ENCODE assay signal across 8 mouse cellular contexts in the genomic region with DNA sequence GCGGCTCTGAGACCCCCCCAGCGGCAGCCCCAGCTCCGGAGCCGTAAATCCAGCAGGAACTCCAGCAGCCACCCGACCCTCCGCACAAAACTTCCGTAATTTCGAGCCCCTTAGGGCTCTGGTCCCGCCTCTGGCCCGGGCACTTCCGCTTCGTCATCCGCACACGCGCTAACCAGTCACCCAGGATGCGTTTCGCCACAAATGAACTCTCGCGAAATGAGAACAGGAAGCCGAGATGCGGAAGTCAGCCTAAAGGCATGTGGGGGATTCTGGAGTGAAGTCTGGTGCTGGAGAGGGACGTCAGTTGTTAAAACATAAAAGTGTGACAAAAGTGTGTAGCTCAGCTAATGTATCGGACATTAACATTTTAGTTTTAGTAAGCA. TPM values are rescaled to one million over a fixed set of nuclear protein-coding genes. Genes with fewer than 3 reads are reported as not detected.
DNase-seq lines count a peak whose midpoint lies in the region; ATAC-seq and TF ChIP-seq lines count a peak whose summit lies in the region.

Gene Vps4b, minus strand, starts transcription at position 187 of the 383 bp plus-strand sequence.

- peak; percentile 99 for ATAC-seq in forebrain, embryonic 11.5 days (replicated peaks; ENCODE audit: low FRiP score)
- ATAC-seq in heart, embryonic 16.5 days (replicated peaks; ENCODE audit: extremely low read depth, insufficient read depth, low FRiP score), result peak; percentile 99
- ATAC-seq in liver, embryonic 15.5 days (ENCODE audit: insufficient read depth), result peak; percentile 98
- peak; percentile 99 for ATAC-seq in neural tube, embryonic 12.5 days (ENCODE audit: low FRiP score, low read depth)

- peaks cover 4 to 35% of the 10 kb centered on the region in 2 experiments for H3K4me1 ChIP-seq in CH12.LX (ENCODE audit: control insufficient read depth in 1 of 2, insufficient read depth in 2 of 2)
- no peaks in the 10 kb centered on the region for H3K4me1 ChIP-seq in forebrain, embryonic 11.5 days (replicated peaks; ENCODE audit: control insufficient read depth, insufficient read depth, low read length)
- H3K4me1 ChIP-seq in heart, embryonic 16.5 days (ENCODE audit: control insufficient read depth, insufficient read depth, low read length), result peaks cover 9% of the 10 kb centered on the region
- peaks cover 16% of the 10 kb centered on the region for H3K4me1 ChIP-seq in liver, embryonic 15.5 days (replicated peaks)
- H3K4me1 ChIP-seq in neural tube, embryonic 12.5 days, result peaks cover 7% of the 10 kb centered on the region; the same call in 1 of the 2 replicates

- no peak for TF ChIP-seq CTCF in CH12.LX (conservative IDR thresholded peaks at IDR 0.05 in 1 of 2, IDR thresholded peaks at IDR 0.05 in 1 of 2; ENCODE audit: low read depth in 2 of 2, low read length in 2 of 2)

- dilution Hi-C loops in CH12.LX (cut with MboI; ENCODE audit: extremely low pct_ligation_motif_present, extremely low pct_unique_long_range_greater_than_20kb, low sequenced_read_pairs), result no loop called here

- no peaks in the 10 kb centered on the region for H3K9me3 ChIP-seq in CH12.LX (replicated peaks; ENCODE audit: low read length)
- no peaks in the 10 kb centered on the region for H3K9me3 ChIP-seq in forebrain, embryonic 11.5 days (ENCODE audit: control insufficient read depth, low read length)
- no peaks in the 10 kb centered on the region for H3K9me3 ChIP-seq in heart, embryonic 16.5 days (replicated peaks; ENCODE audit: control insufficient read depth, low read length)
- H3K9me3 ChIP-seq in liver, embryonic 15.5 days (replicated peaks), result no peaks in the 10 kb centered on the region
- H3K9me3 ChIP-seq in neural tube, embryonic 12.5 days, result no peaks in the 10 kb centered on the region

- peaks cover 3 to 14% of the 10 kb centered on the region in 2 experiments for H3K36me3 ChIP-seq in CH12.LX (replicated peaks in 1 of 2; ENCODE audit: control insufficient read depth in 1 of 2, insufficient read depth in 1 of 2, low read length in 1 of 2)
- H3K36me3 ChIP-seq in forebrain, embryonic 11.5 days (ENCODE audit: control insufficient read depth, insufficient read depth, low read length), result no peaks in the 10 kb centered on the region
- no peaks in the 10 kb centered on the region for H3K36me3 ChIP-seq in heart, embryonic 16.5 days (ENCODE audit: control insufficient read depth, insufficient read depth)
- 0 out of 2 replicates have a peak, but pooled peaks cover 4% of the 10 kb centered on the region for H3K36me3 ChIP-seq in liver, embryonic 15.5 days (replicated peaks)
- H3K36me3 ChIP-seq in neural tube, embryonic 12.5 days, result no peaks in the 10 kb centered on the region

- peak within 1 kb of the TSS; percentile 84 for H3K4me2 ChIP-seq in CH12.LX (ENCODE audit: insufficient read depth, low read depth, poor library complexity, severe bottlenecking)
- H3K4me2 ChIP-seq in forebrain, embryonic 11.5 days (ENCODE audit: low read depth, low read length, severe bottlenecking), result peak within 1 kb of the TSS; percentile 63
- peak within 1 kb of the TSS; percentile 86 for H3K4me2 ChIP-seq in heart, embryonic 16.5 days (ENCODE audit: low read depth, low read length)
- H3K4me2 ChIP-seq in liver, embryonic 15.5 days, result peak within 1 kb of the TSS; percentile 73
- H3K4me2 ChIP-seq in neural tube, embryonic 12.5 days (replicated peaks), result peak within 1 kb of the TSS; percentile 70

- under 1% methylated on average over 23 of the region's 23 CpGs for WGBS in forebrain, embryonic 11.5 days
- WGBS in heart, embryonic 16.5 days, result 0% methylated on average over 23 of the region's 23 CpGs
- WGBS in liver, embryonic 15.5 days (ENCODE audit: insufficient replicate concordance), result 0% methylated on average over 23 of the region's 23 CpGs
- WGBS in neural tube, embryonic 12.5 days, result under 1% methylated on average over 23 of the region's 23 CpGs

- in situ Hi-C loops in CH12.LX (cut with MboI; ENCODE audit: low pct_ligation_motif_present, low pct_unique_long_range_greater_than_20kb, low sequenced_read_pairs), result no loop called here

- 0 out of 2 replicates have a peak within 1 kb of the TSS, but pooled peaks have one; percentile 7 for H3K27ac ChIP-seq in CH12.LX (ENCODE audit: insufficient read depth, low read depth)
- H3K27ac ChIP-seq in forebrain, embryonic 11.5 days (ENCODE audit: low read depth, low read length), result peak within 1 kb of the TSS; percentile 79
- H3K27ac ChIP-seq in heart, embryonic 16.5 days (ENCODE audit: low read length), result peak within 1 kb of the TSS; percentile 91
- H3K27ac ChIP-seq in liver, embryonic 15.5 days (replicated peaks), result peak within 1 kb of the TSS; percentile 89
- peak within 1 kb of the TSS; percentile 82 for H3K27ac ChIP-seq in neural tube, embryonic 12.5 days

- H3K9ac ChIP-seq in CH12.LX (ENCODE audit: insufficient read depth, low read depth), result peak within 1 kb of the TSS; percentile 88
- peak within 1 kb of the TSS; percentile 88 for H3K9ac ChIP-seq in forebrain, embryonic 11.5 days (ENCODE audit: low read length)
- H3K9ac ChIP-seq in heart, embryonic 16.5 days (ENCODE audit: low read length), result peak within 1 kb of the TSS; percentile 95
- peak within 1 kb of the TSS; percentile 92 for H3K9ac ChIP-seq in liver, embryonic 15.5 days
- H3K9ac ChIP-seq in neural tube, embryonic 12.5 days, result peak within 1 kb of the TSS; percentile 97

- H3K79me2 ChIP-seq in CH12.LX (replicated peaks; ENCODE audit: control insufficient read depth, extremely low read depth, insufficient read depth, poor library complexity, severe bottlenecking), result peaks cover 42% of the 10 kb centered on the region

- no peak for TF ChIP-seq EP300 in CH12.LX (IDR thresholded peaks at IDR 0.05; ENCODE audit: low read length)

- H3K27me3 ChIP-seq in CH12.LX (replicated peaks), result no peaks in the 10 kb centered on the region
- no peaks in the 10 kb centered on the region for H3K27me3 ChIP-seq in forebrain, embryonic 11.5 days (ENCODE audit: control insufficient read depth, insufficient read depth, low read length)
- H3K27me3 ChIP-seq in heart, embryonic 16.5 days (ENCODE audit: control insufficient read depth, insufficient read depth, low read length), result no peaks in the 10 kb centered on the region
- H3K27me3 ChIP-seq in liver, embryonic 15.5 days, result no peaks in the 10 kb centered on the region
- H3K27me3 ChIP-seq in neural tube, embryonic 12.5 days (replicated peaks), result no peaks in the 10 kb centered on the region

- TF ChIP-seq RAD21 in CH12.LX (IDR thresholded peaks at IDR 0.05; ENCODE audit: low read depth, low read length), result no peak

- peak; percentile 98 for DNase-seq in CH12.LX (ENCODE audit: extremely low read depth)
- DNase-seq in c-Kit-positive CD71-positive TER-119-negative erythroid progenitor cells, embryonic 14.5 days (ENCODE audit: low read depth), result peak; percentile 96
- DNase-seq in forebrain, embryonic 11.5 days (ENCODE audit: low spot score), result peak; percentile 93
- DNase-seq in kidney, postnatal 36 days, result peak; percentile 95 to 96
- peak; percentile 95 for DNase-seq in telencephalon, adult 2 months (ENCODE audit: low read depth, low spot score)

- peak; percentile 93 for TF ChIP-seq POLR2A in CH12.LX (IDR thresholded peaks at IDR 0.05; ENCODE audit: low read depth, low read length)

- H3K4me3 ChIP-seq in CH12.LX (replicated peaks in 1 of 3; ENCODE audit: low read depth in 2 of 3, low read length in 2 of 3, poor library complexity in 1 of 3), result peak within 1 kb of the TSS; percentile 73 to 96 (median 90)
- peak within 1 kb of the TSS; percentile 78 for H3K4me3 ChIP-seq in forebrain, embryonic 11.5 days (ENCODE audit: low read depth, low read length)
- peak within 1 kb of the TSS; percentile 99 for H3K4me3 ChIP-seq in heart, embryonic 16.5 days (ENCODE audit: low read length)
- peak within 1 kb of the TSS; percentile 90 for H3K4me3 ChIP-seq in liver, embryonic 15.5 days (replicated peaks)
- peak within 1 kb of the TSS; percentile 97 for H3K4me3 ChIP-seq in neural tube, embryonic 12.5 days

TF ChIP-seq in CH12.LX, 34 proteins besides CTCF, POLR2A, EP300 and RAD21 (continues in another document):
- TF ChIP-seq POLR2AphosphoS2 (IDR thresholded peaks at IDR 0.05; ENCODE audit: low read depth, low read length) (peak; percentile 96), PAX5 (IDR thresholded peaks at IDR 0.05; ENCODE audit: low read length) (no peak), ETS1 (conservative IDR thresholded peaks at IDR 0.05; ENCODE audit: low read depth, low read length) (0 out of 2 replicates have a peak, but pooled peaks have one; percentile 26), KAT2A (IDR thresholded peaks at IDR 0.05; ENCODE audit: insufficient replicate concordance, low read length) (peak; percentile 90), CHD2 (IDR thresholded peaks at IDR 0.05; ENCODE audit: low read length) (peak; percentile 99), USF1 (IDR thresholded peaks at IDR 0.05; ENCODE audit: low read depth, low read length) (no peak), MYC (IDR thresholded peaks at IDR 0.05; ENCODE audit: low read depth, low read length) (peak; percentile 98), GABPA (IDR thresholded peaks at IDR 0.05; ENCODE audit: insufficient replicate concordance, low read depth, low read length) (no peak), USF2 (conservative IDR thresholded peaks at IDR 0.05; ENCODE audit: low read depth, low read length) (no peak), MAZ (IDR thresholded peaks at IDR 0.05; ENCODE audit: low read depth, low read length) (no peak), ZNF384 (IDR thresholded peaks at IDR 0.05; ENCODE audit: low read depth, low read length) (no peak), MEF2A (IDR thresholded peaks at IDR 0.05; ENCODE audit: borderline replicate concordance, low read depth, low read length) (no peak), ZC3H11A (IDR thresholded peaks at IDR 0.05; ENCODE audit: low read depth, low read length) (no peak), TBP (conservative IDR thresholded peaks at IDR 0.05; ENCODE audit: low read depth, low read length) (peak; percentile 97), NRF1 (IDR thresholded peaks at IDR 0.05; ENCODE audit: low read depth, low read length) (peak; percentile 72), ZKSCAN1 (IDR thresholded peaks at IDR 0.05; ENCODE audit: borderline replicate concordance, low read depth, low read length) (no peak), SIN3A (IDR thresholded peaks at IDR 0.05; ENCODE audit: low read length) (peak; percentile 96), MXI1 (IDR thresholded peaks at IDR 0.05; ENCODE audit: low read depth, low read length) (peak; percentile 99), IRF4 (IDR thresholded peaks at IDR 0.05; ENCODE audit: low read depth, low read length) (peak; percentile 57)

RNA-seq across cellular contexts. Expression of gene Vps4b, which starts in this region (rescaled TPM):
- total RNA-seq in CH12.LX (2012; rRNA removed) (42.0 and 48.5 TPM in 2 replicates), CH12.LX (2014; rRNA removed) (51.4 and 56.3 TPM in 2 replicates)
- polyA plus RNA-seq in CH12.LX (2012; ENCODE audit: insufficient read length, low read depth), result 92.0 and 101 TPM in 2 replicates
- 70.7 and 75.4 TPM in 2 replicates for polyA plus RNA-seq in forebrain, embryonic 11.5 days (2014; fragmentation: Nextera tagmentation; extraction: Ambion mirVana)
- polyA plus RNA-seq in heart, embryonic 16.5 days (2015; fragmentation: Nextera tagmentation; extraction: Ambion mirVana), result 39.2 and 52.2 TPM in 2 replicates
- polyA plus RNA-seq in liver, embryonic 15.5 days (2015; fragmentation: Nextera tagmentation; extraction: Ambion mirVana), result 18.3 and 21.3 TPM in 2 replicates
- polyA plus RNA-seq in neural tube, embryonic 12.5 days (2016; fragmentation: Nextera tagmentation; extraction: Ambion mirVana), result 76.7 and 77.4 TPM in 2 replicates

Comparison
In these comparisons a context has a peak if more than half of its experiments do, and no peak if none do; other contexts are left out.
1. Peak in every context shown above with its lines: DNase-seq, ATAC-seq, H3K4me3 ChIP-seq and H3K27ac ChIP-seq.
2. H3K27ac ChIP-seq: peak in every context shown above with its lines; median percentile 91 in heart, embryonic 16.5 days; 89 in liver, embryonic 15.5 days; 82 in neural tube, embryonic 12.5 days; 79 in forebrain, embryonic 11.5 days; 7 in CH12.LX.